Mouse (Mus musculus) liver, postnatal 0 days (tissue): ENCODE data around the gene Mpst.

Experiments
- CTCF ChIP-seq: sonication (generic); IDR thresholded peaks from 2 replicates; pipeline ENCODE4 v1.5.1; 2016; ENCODE audit warnings: antibody characterized with exemption, low read depth
- EP300 ChIP-seq: IDR thresholded peaks from 2 replicates; pipeline ENCODE4 v1.6.1; 2016; ENCODE audit warnings: antibody characterized with exemption, low read depth, mild to moderate bottlenecking

GRCm38 (mm10) chr15:78366875-78367274, 39.3 kb upstream of the Mpst start:
- TF ChIP-seq CTCF (no peak), EP300 (no peak)
